Mouse (Mus musculus): ENCODE measurements around the gene Acsbg1. TPM values are rescaled to one million over a fixed set of nuclear protein-coding genes. Genes with fewer than 3 reads are reported as not detected.
"Not testable (repeated sequence)": the region's sequence is repeated elsewhere in the genome, so short reads cannot be mapped to it uniquely, and the experiment has no call there.

Gene Acsbg1
- polyA plus RNA-seq, 1 experiment from 2014 or later, result 14.7 TPM

DNA sequence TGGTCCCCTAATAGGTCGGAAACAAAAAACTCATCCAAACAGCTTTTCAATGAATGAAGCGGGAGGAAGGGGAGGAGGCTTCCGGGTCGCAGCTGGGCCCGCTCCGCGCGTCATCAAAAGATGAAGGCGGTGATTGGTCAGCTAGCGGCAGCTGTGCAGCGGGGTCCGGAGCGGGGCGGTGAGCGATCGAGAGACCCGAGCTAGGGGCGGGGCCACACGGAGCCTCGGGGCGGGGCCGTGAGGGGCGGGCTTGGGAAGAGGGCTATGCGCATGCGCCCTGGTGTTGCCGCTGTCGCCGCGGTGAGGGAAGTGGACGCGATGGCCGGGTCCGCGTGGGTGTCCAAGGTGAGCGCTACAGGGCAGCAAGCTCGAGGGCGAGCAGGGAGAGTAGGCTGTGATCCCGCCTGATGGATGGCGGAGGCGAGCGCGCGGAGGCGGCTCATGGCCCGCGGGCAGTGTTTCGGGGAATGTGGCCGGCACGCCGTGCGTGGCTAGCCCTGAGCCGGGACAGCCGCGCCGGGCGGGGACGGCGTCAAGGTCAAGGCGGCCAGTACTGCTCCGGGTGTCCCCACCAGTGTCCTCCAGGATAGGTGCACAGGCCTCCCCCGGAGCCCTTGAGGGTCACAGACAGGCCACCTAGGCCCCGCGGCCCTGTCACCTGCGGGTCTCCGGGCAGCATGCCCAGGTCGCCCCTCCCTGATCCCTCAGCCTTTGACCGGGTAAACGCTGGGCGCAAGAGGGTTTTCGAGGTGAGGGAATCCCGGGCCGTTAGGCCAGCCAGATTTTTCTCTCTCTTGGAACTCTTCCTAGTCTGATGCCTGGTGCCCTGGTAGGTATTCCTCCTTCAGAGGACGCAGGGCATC lies 75.2 kb downstream of the Acsbg1 start, which contains the start of gene Idh3a:
Gene Idh3a (plus strand): TSS at position 136 of the 863 bp plus-strand sequence.
- WGBS, result under 1% methylated on average over 62 of the region's 73 CpGs
- peak; percentile 100 for DNase-seq

DNA sequence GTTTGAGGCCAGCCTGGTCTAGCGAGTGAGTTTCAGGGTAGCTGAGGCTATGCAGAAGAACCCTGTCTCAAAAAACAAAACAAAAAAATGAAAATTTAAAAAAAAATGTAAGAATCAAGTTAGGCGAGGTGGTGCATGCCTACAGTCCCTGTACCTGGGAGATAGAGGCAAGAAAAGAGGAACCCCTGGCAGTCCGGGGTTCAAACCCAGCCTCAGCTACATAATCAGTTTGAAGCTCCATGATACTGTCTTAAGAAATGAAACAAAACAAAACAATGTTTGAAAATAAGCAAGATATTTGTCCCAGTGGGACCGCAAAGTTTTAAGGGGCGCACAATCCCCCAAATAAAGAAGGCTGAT lies 75.9 kb downstream of the Acsbg1 start:
- Histone ChIP-seq H3K4me3 (replicated peaks; ENCODE audit: low read depth, low read length) (peak overlapping the region; percentile 86), H3K27me3 (ENCODE audit: control insufficient read depth, insufficient read depth, low read length) (no peaks in the 10 kb centered on the region), H3K9ac (replicated peaks; ENCODE audit: low read length) (peak overlapping the region; percentile 24; the same call in 1 of the 2 replicates), H3K4me1 (ENCODE audit: control insufficient read depth, insufficient read depth, low read length) (peaks cover 14% of the 10 kb centered on the region), H3K4me2 (ENCODE audit: low read length) (peak overlapping the region; percentile 60), H3K9me3 (ENCODE audit: control insufficient read depth, low read length) (no peaks in the 10 kb centered on the region), H3K36me3 (ENCODE audit: control insufficient read depth, insufficient read depth, low read length) (peaks cover 11% of the 10 kb centered on the region; the same call in 1 of the 2 replicates), H3K27ac (replicated peaks; ENCODE audit: low read depth, low read length) (no peak overlapping the region; the same call in 1 of the 2 replicates)
- DNase-seq, result no peak
- ATAC-seq (ENCODE audit: low FRiP score, low TSS enrichment), result peak; percentile 18
- WGBS, result 36% methylated on average over 5 of the region's 5 CpGs

More for the DNA sequence above, 75.2 kb downstream of the Acsbg1 start, which contains the start of gene Idh3a:
- peak; percentile 99 for ATAC-seq (ENCODE audit: low FRiP score, low TSS enrichment)
- Histone ChIP-seq H3K27ac (replicated peaks; ENCODE audit: low read depth, low read length) (peak within 1 kb of the TSS; percentile 60; the same call in 1 of the 2 replicates), H3K4me3 (replicated peaks; ENCODE audit: low read depth, low read length) (peak within 1 kb of the TSS; percentile 86), H3K4me2 (ENCODE audit: low read length) (peak within 1 kb of the TSS; percentile 85), H3K27me3 (ENCODE audit: control insufficient read depth, insufficient read depth, low read length) (no peaks in the 10 kb centered on the region), H3K9me3 (ENCODE audit: control insufficient read depth, low read length) (no peaks in the 10 kb centered on the region), H3K4me1 (ENCODE audit: control insufficient read depth, insufficient read depth, low read length) (peaks cover 14% of the 10 kb centered on the region), H3K36me3 (ENCODE audit: control insufficient read depth, insufficient read depth, low read length) (peaks cover 15% of the 10 kb centered on the region), H3K9ac (replicated peaks; ENCODE audit: low read length) (peak within 1 kb of the TSS; percentile 91)

DNA sequence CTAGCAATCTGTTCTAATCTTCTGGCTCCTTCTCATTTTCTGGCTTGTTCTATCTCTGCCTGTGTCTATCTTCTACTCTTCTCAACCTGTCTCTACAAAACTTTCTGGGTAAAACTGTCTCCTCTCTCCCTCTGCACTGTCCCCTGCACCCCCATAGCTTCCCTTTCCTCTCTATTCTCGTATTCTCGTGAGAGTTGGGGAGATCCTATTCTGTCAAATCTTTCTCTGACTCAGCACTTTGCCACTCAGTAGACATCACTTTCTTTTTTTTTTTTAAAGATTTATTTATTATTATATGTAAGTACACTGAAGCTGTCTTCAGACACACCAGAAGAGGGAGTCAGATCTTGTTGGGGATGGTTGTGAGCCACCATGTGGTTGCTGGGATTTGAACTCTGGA lies 77.5 kb downstream of the Acsbg1 start:
- 95% methylated on average over 2 of the region's 2 CpGs for WGBS

DNA sequence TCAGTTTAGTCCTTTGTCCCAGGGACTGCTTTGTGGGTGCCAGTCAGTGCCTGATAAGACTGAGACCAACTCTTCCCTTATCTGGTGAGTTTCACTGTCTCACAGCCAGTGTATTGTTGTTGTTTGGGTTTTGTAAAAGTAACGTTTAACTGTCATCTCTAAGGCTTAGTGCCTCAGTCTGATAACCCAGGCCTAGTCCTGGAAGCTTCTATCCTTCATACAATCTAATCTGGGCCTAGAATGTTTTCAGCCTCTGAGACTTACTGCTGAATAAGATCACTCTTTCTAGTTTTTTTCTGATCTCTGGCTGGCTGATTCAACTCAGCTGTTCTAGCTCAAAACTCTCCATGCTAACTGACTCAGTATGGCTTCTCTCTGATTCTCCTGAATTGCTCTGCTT lies 78.0 kb downstream of the Acsbg1 start:
- DNase-seq (no peak), ATAC-seq (ENCODE audit: low FRiP score, low TSS enrichment) (no peak)
- no peak overlapping the region for H3K4me2 ChIP-seq (ENCODE audit: low read length)
- no peak overlapping the region for H3K27ac ChIP-seq (replicated peaks; ENCODE audit: low read depth, low read length)
- H3K4me1 ChIP-seq (ENCODE audit: control insufficient read depth, insufficient read depth, low read length), result peaks cover 14% of the 10 kb centered on the region
- H3K36me3 ChIP-seq (ENCODE audit: control insufficient read depth, insufficient read depth, low read length), result no peaks in the 10 kb centered on the region
- no peaks in the 10 kb centered on the region for H3K27me3 ChIP-seq (ENCODE audit: control insufficient read depth, insufficient read depth, low read length)
- H3K9me3 ChIP-seq (ENCODE audit: control insufficient read depth, low read length), result no peaks in the 10 kb centered on the region
- 59% methylated on average over 1 of the region's 1 CpGs for WGBS
- no peak overlapping the region for H3K4me3 ChIP-seq (replicated peaks; ENCODE audit: low read depth, low read length)
- no peak overlapping the region for H3K9ac ChIP-seq (replicated peaks; ENCODE audit: low read length)

More for the DNA sequence above, 77.5 kb downstream of the Acsbg1 start:
- H3K4me2 ChIP-seq (ENCODE audit: low read length); H3K4me3 ChIP-seq (replicated peaks; ENCODE audit: low read depth, low read length); H3K36me3 ChIP-seq (ENCODE audit: control insufficient read depth, insufficient read depth, low read length); H3K9ac ChIP-seq (replicated peaks; ENCODE audit: low read length); H3K9me3 ChIP-seq (ENCODE audit: control insufficient read depth, low read length); ATAC-seq (ENCODE audit: low FRiP score, low TSS enrichment); H3K27me3 ChIP-seq (ENCODE audit: control insufficient read depth, insufficient read depth, low read length); H3K27ac ChIP-seq (replicated peaks; ENCODE audit: low read depth, low read length); DNase-seq: not testable (repeated sequence)
- peaks cover 14% of the 10 kb centered on the region for H3K4me1 ChIP-seq (ENCODE audit: control insufficient read depth, insufficient read depth, low read length)

DNA sequence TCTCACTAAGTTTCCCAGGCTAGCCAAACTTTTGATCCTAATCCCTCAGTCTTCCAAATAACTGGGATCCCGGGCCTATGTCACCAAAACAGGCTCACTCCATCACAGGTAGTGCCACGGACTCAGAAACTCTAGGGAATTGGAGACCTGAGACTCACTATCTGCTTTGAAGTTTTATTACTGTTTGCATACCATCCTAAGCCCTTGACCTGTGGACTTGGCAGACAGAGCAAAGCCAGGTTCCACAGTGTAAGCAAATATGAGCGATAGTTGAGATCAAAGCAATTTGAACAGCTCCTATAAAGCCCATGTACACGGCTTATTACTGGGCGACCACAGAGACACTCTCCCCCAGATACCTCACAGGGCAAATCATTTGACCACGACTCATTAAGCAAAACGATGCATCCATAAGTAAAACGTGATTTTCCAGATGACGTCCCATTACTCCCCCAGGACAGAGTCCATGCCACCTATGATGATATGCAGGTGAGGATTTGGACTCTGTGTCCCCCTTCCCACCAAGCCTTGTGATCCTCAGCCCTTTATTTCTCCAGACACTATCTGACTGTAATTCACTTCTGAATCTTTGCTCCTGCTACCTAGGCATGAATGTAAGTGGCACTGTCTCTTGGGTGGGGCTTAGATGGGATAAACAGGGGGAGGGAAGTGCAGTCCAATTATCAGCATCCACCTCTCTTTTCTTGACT lies 90.4 kb downstream of the Acsbg1 start:
- Histone ChIP-seq H3K4me3 (replicated peaks; ENCODE audit: low read depth, low read length) (no peak overlapping the region), H3K9me3 (ENCODE audit: control insufficient read depth, low read length) (no peaks in the 10 kb centered on the region), H3K4me2 (ENCODE audit: low read length) (no peak overlapping the region), H3K9ac (replicated peaks; ENCODE audit: low read length) (no peak overlapping the region), H3K36me3 (ENCODE audit: control insufficient read depth, insufficient read depth, low read length) (no peaks in the 10 kb centered on the region), H3K27ac (replicated peaks; ENCODE audit: low read depth, low read length) (no peak overlapping the region), H3K27me3 (ENCODE audit: control insufficient read depth, insufficient read depth, low read length) (no peaks in the 10 kb centered on the region), H3K4me1 (ENCODE audit: control insufficient read depth, insufficient read depth, low read length) (no peaks in the 10 kb centered on the region)
- WGBS, result 84% methylated on average over 9 of the region's 9 CpGs
- DNase-seq, result no peak
- no peak for ATAC-seq (ENCODE audit: low FRiP score, low TSS enrichment)

DNA sequence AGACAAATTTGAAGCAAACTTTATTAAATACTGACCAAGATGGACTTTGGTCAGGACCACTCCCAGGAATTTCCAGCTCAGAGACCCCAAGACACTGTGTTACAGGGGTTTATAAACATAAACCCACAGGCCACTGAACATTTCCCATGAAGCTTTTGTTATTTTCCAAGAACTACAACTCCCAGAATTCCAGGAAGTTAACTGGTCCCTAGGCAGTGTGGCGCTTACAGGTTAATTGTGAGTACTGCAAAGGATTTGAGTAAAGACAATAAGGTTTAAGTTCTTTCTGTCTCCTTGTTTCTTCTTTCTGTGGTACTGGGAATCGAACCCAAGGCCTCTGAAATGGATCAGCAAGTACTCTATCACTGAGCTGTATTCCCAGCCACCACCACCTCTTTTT lies 92.9 kb downstream of the Acsbg1 start:
- no peak overlapping the region for H3K4me2 ChIP-seq (ENCODE audit: low read length)
- WGBS, result 39% methylated on average over 2 of the region's 2 CpGs
- no peak overlapping the region for H3K4me3 ChIP-seq (replicated peaks; ENCODE audit: low read depth, low read length)
- H3K9me3 ChIP-seq (ENCODE audit: control insufficient read depth, low read length), result no peaks in the 10 kb centered on the region
- DNase-seq (peak; percentile 72), ATAC-seq (ENCODE audit: low FRiP score, low TSS enrichment) (no peak)
- no peak overlapping the region for H3K9ac ChIP-seq (replicated peaks; ENCODE audit: low read length)
- no peaks in the 10 kb centered on the region for H3K27me3 ChIP-seq (ENCODE audit: control insufficient read depth, insufficient read depth, low read length)
- no peaks in the 10 kb centered on the region for H3K36me3 ChIP-seq (ENCODE audit: control insufficient read depth, insufficient read depth, low read length)
- H3K27ac ChIP-seq (replicated peaks; ENCODE audit: low read depth, low read length), result no peak overlapping the region
- no peaks in the 10 kb centered on the region for H3K4me1 ChIP-seq (ENCODE audit: control insufficient read depth, insufficient read depth, low read length)

DNA sequence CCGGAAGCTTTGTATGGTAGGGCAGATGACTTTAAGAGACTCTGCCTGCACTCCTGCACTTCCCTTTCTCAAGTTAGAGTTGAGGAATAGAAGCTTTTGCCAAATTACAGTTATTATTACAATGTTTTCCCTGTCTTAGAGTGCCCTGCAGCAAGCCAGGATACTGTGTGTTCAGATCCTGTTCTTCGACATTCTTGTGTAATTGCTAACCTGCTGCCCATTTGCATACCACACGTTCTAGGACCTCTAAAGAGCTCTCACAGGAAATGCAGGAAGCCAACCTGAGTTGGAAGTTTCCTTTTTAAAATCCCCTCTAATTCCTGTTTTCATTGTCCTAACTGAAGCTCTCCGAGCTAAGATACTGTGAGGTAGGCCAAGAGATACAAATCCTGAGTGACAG lies 94.7 kb downstream of the Acsbg1 start:
- no peaks in the 10 kb centered on the region for H3K9me3 ChIP-seq (ENCODE audit: control insufficient read depth, low read length)
- ATAC-seq (ENCODE audit: low FRiP score, low TSS enrichment), result no peak
- no peak overlapping the region for H3K9ac ChIP-seq (replicated peaks; ENCODE audit: low read length)
- H3K27ac ChIP-seq (replicated peaks; ENCODE audit: low read depth, low read length), result no peak overlapping the region
- H3K4me2 ChIP-seq (ENCODE audit: low read length), result no peak overlapping the region
- H3K4me3 ChIP-seq (replicated peaks; ENCODE audit: low read depth, low read length), result no peak overlapping the region
- DNase-seq, result no peak
- WGBS, result 65% methylated on average over 4 of the region's 4 CpGs
- H3K4me1 ChIP-seq (ENCODE audit: control insufficient read depth, insufficient read depth, low read length), result no peaks in the 10 kb centered on the region
- no peaks in the 10 kb centered on the region for H3K36me3 ChIP-seq (ENCODE audit: control insufficient read depth, insufficient read depth, low read length)
- no peaks in the 10 kb centered on the region for H3K27me3 ChIP-seq (ENCODE audit: control insufficient read depth, insufficient read depth, low read length)

DNA sequence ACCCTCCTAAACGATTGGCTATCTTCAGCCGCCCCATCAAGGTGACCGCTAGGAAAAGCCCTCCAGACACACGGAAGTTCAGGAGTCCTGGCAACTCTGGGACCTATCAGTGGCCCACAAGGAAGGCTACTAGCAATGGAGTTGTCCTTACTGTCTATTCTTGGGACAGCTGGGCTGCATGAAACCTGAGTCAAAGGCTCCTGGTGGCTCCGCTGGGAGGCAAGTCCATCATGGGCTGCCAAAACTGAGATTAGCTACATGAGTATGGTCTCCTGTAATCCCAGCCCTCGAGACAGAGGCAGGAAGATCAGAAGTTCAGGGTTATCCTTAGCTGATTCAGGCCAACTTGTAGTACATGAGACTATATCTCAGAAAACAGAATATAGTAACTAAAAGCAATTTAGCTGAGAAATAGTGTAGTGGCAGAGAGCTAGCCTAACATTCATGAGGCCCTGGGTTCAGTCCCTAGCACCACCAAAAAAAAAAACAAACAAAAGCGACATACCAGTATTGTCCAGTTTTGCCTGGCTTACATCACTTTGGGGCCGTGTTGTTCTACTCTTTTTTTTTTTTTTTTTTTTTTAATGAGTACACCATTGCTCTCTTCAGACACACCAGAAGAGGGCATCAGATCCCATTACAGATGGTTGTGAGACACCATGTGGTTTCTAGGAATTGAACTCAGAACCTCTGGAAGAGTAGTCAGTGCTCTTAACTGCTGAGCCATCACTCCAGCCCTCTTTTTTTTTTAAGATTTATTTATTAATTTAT lies 100.7 kb downstream of the Acsbg1 start:
- Histone ChIP-seq H3K27ac (replicated peaks; ENCODE audit: low read depth, low read length) (no peak overlapping the region), H3K27me3 (ENCODE audit: control insufficient read depth, insufficient read depth, low read length) (no peaks in the 10 kb centered on the region), H3K4me3 (replicated peaks; ENCODE audit: low read depth, low read length) (no peak overlapping the region), H3K36me3 (ENCODE audit: control insufficient read depth, insufficient read depth, low read length) (no peaks in the 10 kb centered on the region), H3K9me3 (ENCODE audit: control insufficient read depth, low read length) (no peaks in the 10 kb centered on the region), H3K9ac (replicated peaks; ENCODE audit: low read length) (no peak overlapping the region), H3K4me1 (ENCODE audit: control insufficient read depth, insufficient read depth, low read length) (no peaks in the 10 kb centered on the region; the same call in 1 of the 2 replicates), H3K4me2 (ENCODE audit: low read length) (no peak overlapping the region)
- ATAC-seq (ENCODE audit: low FRiP score, low TSS enrichment) (no peak), DNase-seq (no peak)
- WGBS, result 88% methylated on average over 8 of the region's 8 CpGs
